Mouse (Mus musculus) left cerebral cortex, postnatal 10 days (tissue): ENCODE results near the gene Rbm5. TPM values are rescaled to one million over a fixed set of nuclear protein-coding genes. Genes with fewer than 3 reads are reported as not detected.

Experiments
- total RNA-seq, 2 experiments: library from RNA; stranded (reverse); gene quantifications; 2 replicates each; pipeline ENCODE4 v1.2.3; 2021

Rbm5 gene
- total RNA-seq, 2 experiments from 2014 or later, result 157 TPM

Other genes starting within 250 kb of the Rbm5 start
- 10 to 100 TPM; 31.8 to 35.7 TPM for gene Tmem115, start 237.1 kb downstream of the Rbm5 start, total RNA-seq
- gene Cyb561d2, start 228.8 kb downstream of the Rbm5 start, total RNA-seq, result 10 to 100 TPM; 19.0 to 21.4 TPM
- 10 to 100 TPM; 34.1 to 37.8 TPM for gene Nprl2, start 228.8 kb downstream of the Rbm5 start, total RNA-seq
- 1 to 10 TPM; 1.8 to 2.9 TPM for gene Zmynd10, start 223.7 kb downstream of the Rbm5 start, total RNA-seq
- 10 to 100 TPM; 14.7 to 14.9 TPM for gene Rassf1, start 219.4 kb downstream of the Rbm5 start, total RNA-seq
- 10 to 100 TPM; 71.6 to 76.6 TPM for gene Tusc2, start 207.7 kb downstream of the Rbm5 start, total RNA-seq
- gene Hyal2, start 203.1 kb downstream of the Rbm5 start, total RNA-seq, result 10 to 100 TPM; 13.2 to 20.1 TPM
- 1 to 10 TPM; 3.1 to 4.3 TPM for gene Hyal1, start 194.1 kb downstream of the Rbm5 start, total RNA-seq
- 1 to 10 TPM; 9.3 to 9.8 TPM for gene Naa80, start 192.1 kb downstream of the Rbm5 start, total RNA-seq
- 1 to 10 TPM in 1 of 2 experiments, under 1 TPM in 1; 0.99 to 1.4 TPM for gene Hyal3, start 190.2 kb downstream of the Rbm5 start, total RNA-seq
- 10 to 100 TPM; 10.1 to 12.5 TPM for gene Ifrd2, start 183.4 kb downstream of the Rbm5 start, total RNA-seq
- gene Sema3b, start 161.8 kb downstream of the Rbm5 start, total RNA-seq, result 1 to 10 TPM; 2.7 to 2.9 TPM
- gene Gnai2, start 135.6 kb downstream of the Rbm5 start, total RNA-seq, result 100 to 1,000 TPM; 229 to 244 TPM
- gene Slc38a3, start 101.5 kb downstream of the Rbm5 start, total RNA-seq, result 10 to 100 TPM; 84.1 to 90.3 TPM
- gene Gnat1, start 91.3 kb downstream of the Rbm5 start, total RNA-seq, result under 1 TPM; 0.32 to 0.93 TPM
- gene Sema3f, start 60.5 kb downstream of the Rbm5 start, total RNA-seq, result 10 to 100 TPM; 14.3 to 19.2 TPM
- gene Rbm6, start 102.2 kb upstream of the Rbm5 start, total RNA-seq, result 10 to 100 TPM; 57.0 to 60.5 TPM
- 10 to 100 TPM; 14.0 to 15.0 TPM for gene Mon1a, start 117.2 kb upstream of the Rbm5 start, total RNA-seq
- 1 to 10 TPM; 1.8 to 2.4 TPM for gene Mst1r, start 135.9 kb upstream of the Rbm5 start, total RNA-seq
- not detected for gene Actl11, start 157.5 kb upstream of the Rbm5 start, total RNA-seq
- gene Camkv, start 164.7 kb upstream of the Rbm5 start, total RNA-seq, result 100 to 1,000 TPM; 434 to 435 TPM
- 10 to 100 TPM; 16.4 to 17.7 TPM for gene Traip, start 179.1 kb upstream of the Rbm5 start, total RNA-seq
- 1 to 10 TPM; 2.4 to 2.6 TPM for gene Uba7, start 204.5 kb upstream of the Rbm5 start, total RNA-seq
- gene Gm20661, start 212.1 kb upstream of the Rbm5 start, total RNA-seq, result under 1 TPM; 0.30 to 0.39 TPM
- gene Inka1, start 214.9 kb upstream of the Rbm5 start, total RNA-seq, result 1 to 10 TPM; 4.3 to 5.1 TPM
- gene Cdhr4, start 221.5 kb upstream of the Rbm5 start, total RNA-seq, result 1 to 10 TPM in 1 of 2 experiments, not detected in 1; 2.2 TPM
- gene Gm20662, start 225.4 kb upstream of the Rbm5 start, total RNA-seq, result 1 to 10 TPM; 1.5 to 3.4 TPM
- 100 to 1,000 TPM; 172 to 174 TPM for gene Ip6k1, start 231.5 kb upstream of the Rbm5 start, total RNA-seq